Mouse (Mus musculus) left cerebral cortex, postnatal 14 days (tissue): ENCODE measurements at regions not wholly inside any gene's neighbourhood (a gene's known extent, or its start where the extent isn't known, plus 50 kb on each side); places are given as distances from the start of the nearest gene placed in this dataset.
A peak's percentile ranks its signal among the peaks of the same experiment; 100 is the strongest.

ENCODE experiments used
- DNase-seq, 2 experiments: peaks; one replicate each; pipeline ENCODE4 v3.0.0; 2021 to 2022; ENCODE audit warnings: low spot score in 2 of 2, mixed read lengths in 1 of 2
- intact Hi-C: fragments of 180-260 bp; cut with DNase I; formaldehyde crosslinking; loops from one replicate; pipeline ENCODE4 v1.15.1; 2025

GRCm38 (mm10) chr12:79925704-79926588, 186.9 kb downstream of the Zfp36l1 start:
- peak; percentile 44 to 68 for DNase-seq
- intact Hi-C loops, result loop anchor here (10.0 kb wide), 1 partner anchor 311 kb away; no protein-coding TSS in a partner anchor

GRCm38 (mm10) chr12:79924921-79925703, 187.7 kb downstream of the Zfp36l1 start:
- intact Hi-C loops, result loop anchor here (10.0 kb wide), 1 partner anchor 310 kb away; no protein-coding TSS in a partner anchor
- DNase-seq, result peak; percentile 65 to 72

- no peak for DNase-seq
- intact Hi-C loops, result loop anchor here (10.0 kb wide), 1 partner anchor 309 kb away; no protein-coding TSS in a partner anchor
Measured at GRCm38 (mm10) chr12:79923811-79924210, 189.0 kb downstream of the Zfp36l1 start.

GRCm38 (mm10) chr12:79921786-79922185, 191.0 kb downstream of the Zfp36l1 start:
- no peak for DNase-seq
- intact Hi-C loops, result loop anchor here (10.0 kb wide), 1 partner anchor 307 kb away; no protein-coding TSS in a partner anchor

GRCm38 (mm10) chr12:79918983-79919382, 193.8 kb downstream of the Zfp36l1 start:
- intact Hi-C loops, result no loop called here
- DNase-seq, result no peak

- intact Hi-C loops, result no loop called here
- DNase-seq, result no peak
Measured at GRCm38 (mm10) chr12:79917634-79918289, 195.1 kb downstream of the Zfp36l1 start.

- DNase-seq, result no peak
- intact Hi-C loops, result no loop called here
Measured at GRCm38 (mm10) chr12:79916896-79917633, 195.7 kb downstream of the Zfp36l1 start.

GRCm38 (mm10) chr12:79913898-79914297, 198.9 kb downstream of the Zfp36l1 start:
- intact Hi-C loops, result no loop called here
- DNase-seq, result no peak

- intact Hi-C loops, result no loop called here
- DNase-seq, result no peak
Measured at GRCm38 (mm10) chr12:79912281-79913063, 200.3 kb downstream of the Zfp36l1 start.

GRCm38 (mm10) chr12:79910884-79911759, 201.7 kb downstream of the Zfp36l1 start:
- peak; percentile 52 to 55 for DNase-seq
- intact Hi-C loops, result no loop called here

GRCm38 (mm10) chr12:79907583-79907982, 205.2 kb downstream of the Zfp36l1 start:
- intact Hi-C loops, result no loop called here
- no peak for DNase-seq

GRCm38 (mm10) chr12:79906738-79907365, 206.0 kb downstream of the Zfp36l1 start:
- intact Hi-C loops, result no loop called here
- DNase-seq, result no peak

GRCm38 (mm10) chr12:79905828-79906737, 206.7 kb downstream of the Zfp36l1 start:
- intact Hi-C loops, result no loop called here
- DNase-seq, result no peak

GRCm38 (mm10) chr12:79904913-79905549, 207.8 kb downstream of the Zfp36l1 start:
- no peak for DNase-seq
- intact Hi-C loops, result no loop called here

GRCm38 (mm10) chr12:79902761-79903160, 210.1 kb downstream of the Zfp36l1 start:
- intact Hi-C loops, result no loop called here
- DNase-seq, result no peak
